Mouse (Mus musculus): ENCODE results near the gene Rgp1.

DNA sequence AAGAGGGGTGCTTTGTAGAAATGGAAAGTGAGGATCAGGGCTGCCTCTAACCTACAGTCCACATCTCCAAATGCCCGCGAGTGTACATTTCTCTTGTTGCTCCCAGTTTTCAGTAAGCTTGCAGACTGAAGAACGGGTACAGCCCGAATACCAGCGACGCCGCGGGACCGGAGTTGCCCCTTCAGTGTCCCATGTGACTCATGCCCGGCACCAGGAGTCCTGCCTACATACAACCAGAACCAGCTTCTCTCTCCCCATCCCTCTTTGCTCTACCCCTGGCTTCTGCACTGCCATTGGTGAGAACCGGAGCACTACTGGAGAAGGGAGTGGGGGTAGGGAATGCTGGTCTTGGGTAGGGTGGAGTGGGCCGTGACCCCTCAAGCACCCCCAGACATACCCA is 2.9 kb downstream of the Rgp1 start:
- no peak for TF ChIP-seq CTCF (IDR thresholded peaks at IDR 0.05; ENCODE audit: low read depth)
- no peak for TF ChIP-seq EP300 (IDR thresholded peaks at IDR 0.05; ENCODE audit: low read depth)
